Mouse (Mus musculus) gonadal fat pad, adult 2 months (tissue): ENCODE measurements around the gene Tenm2. TPM values are rescaled to one million over a fixed set of nuclear protein-coding genes. Genes with fewer than 3 reads are reported as not detected.

ENCODE experiments used
- DNase-seq: peaks from one replicate; pipeline ENCODE4 v3.0.0-alpha.2; 2012; ENCODE audit warnings: low read depth
- polyA plus RNA-seq: library from polyadenylated mRNA; depleted of rRNA; stranded (reverse); fragments of >200 nt; gene quantifications from 2 replicates; pipeline ENCODE4 v1.2.3, GENCODE M21; 2012

Tenm2 gene
- polyA plus RNA-seq, 1 experiment: 1.7 TPM

DNA sequence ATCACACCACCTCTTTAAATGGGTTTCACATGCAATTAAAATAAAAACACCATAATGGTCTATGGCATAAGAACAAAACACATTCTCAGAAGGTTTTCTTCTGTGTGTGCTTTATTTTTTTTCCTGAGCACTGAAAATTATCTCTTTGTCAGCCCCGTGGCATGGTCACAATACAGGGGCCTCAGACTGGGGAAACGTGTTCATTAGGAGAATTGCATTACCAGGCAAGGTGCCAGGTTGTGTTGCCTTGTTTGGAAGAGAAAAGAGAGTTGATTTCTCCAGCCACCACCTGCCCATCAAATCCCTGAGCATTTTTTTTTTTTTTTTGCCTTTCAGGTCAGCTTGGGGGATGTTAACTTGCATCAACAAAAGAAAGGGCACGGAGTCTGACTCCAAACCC lies 631.5 kb downstream of the Tenm2 start:
- DNase-seq: no peak

DNA sequence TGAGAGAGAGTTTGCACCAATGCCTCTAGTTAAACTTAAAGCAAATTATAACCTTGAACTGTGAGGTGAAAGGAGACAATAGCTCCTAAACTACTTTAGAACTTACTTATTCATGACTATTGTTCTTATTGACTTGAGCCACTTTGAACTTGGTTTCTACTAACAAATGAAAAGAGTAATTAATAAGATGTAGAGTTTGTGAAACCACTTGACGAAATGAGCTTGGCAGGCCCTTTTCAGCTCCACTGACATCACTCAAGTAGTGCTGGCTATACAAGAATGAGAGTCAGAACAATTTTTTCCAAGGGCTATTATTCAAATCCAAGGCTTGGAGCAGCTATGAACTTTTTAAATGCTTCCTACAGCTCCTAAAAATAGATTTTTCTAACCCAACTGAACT lies 643.3 kb downstream of the Tenm2 start:
- DNase-seq: no peak

- no peak for DNase-seq
Observed at GRCm38 (mm10) chr11:36566146-36566545, 669.6 kb downstream of the Tenm2 start.

DNA sequence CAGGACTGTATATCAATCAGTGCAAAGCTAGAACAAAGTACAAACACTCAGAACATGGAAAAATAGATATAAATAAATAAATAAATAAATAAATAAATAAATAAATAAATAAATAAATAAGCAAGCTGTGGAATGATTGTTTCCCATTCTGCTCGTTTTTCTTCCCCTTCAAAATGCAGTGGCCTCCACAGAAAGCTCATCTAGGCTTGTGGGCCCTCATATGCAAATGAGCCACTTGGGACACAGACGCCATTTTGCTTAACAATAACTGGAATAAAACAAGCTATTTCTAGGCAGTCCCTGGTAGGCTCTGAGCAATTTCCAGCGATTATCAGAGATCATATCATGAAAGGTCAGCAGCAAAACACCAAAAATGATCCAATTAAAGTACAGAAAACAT lies 672.9 kb downstream of the Tenm2 start:
- DNase-seq: no peak

GRCm38 (mm10) chr11:36560785-36561548 lies 674.8 kb downstream of the Tenm2 start:
- DNase-seq: no peak

- DNase-seq: no peak
Observed at GRCm38 (mm10) chr11:36557316-36557715, 678.4 kb downstream of the Tenm2 start.

DNA sequence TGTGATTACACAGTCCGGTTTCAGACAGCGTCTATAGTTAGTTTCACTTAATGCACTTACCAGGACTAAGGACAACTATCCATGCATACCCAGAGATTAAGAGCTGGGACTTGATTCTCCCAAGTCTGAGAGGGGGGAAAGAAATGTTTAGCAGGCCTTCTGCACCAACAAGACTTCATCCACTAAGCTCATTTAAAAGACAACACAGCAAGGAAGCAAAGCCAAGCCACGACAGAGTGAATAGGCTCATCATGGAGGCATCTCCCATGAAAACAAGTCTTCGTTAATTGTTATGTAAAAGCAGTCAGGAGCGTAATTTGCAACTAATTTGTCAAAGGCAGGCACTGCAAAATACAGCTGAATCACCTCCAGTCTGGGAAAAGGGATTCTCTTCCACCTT lies 682.5 kb downstream of the Tenm2 start:
- no peak for DNase-seq

DNA sequence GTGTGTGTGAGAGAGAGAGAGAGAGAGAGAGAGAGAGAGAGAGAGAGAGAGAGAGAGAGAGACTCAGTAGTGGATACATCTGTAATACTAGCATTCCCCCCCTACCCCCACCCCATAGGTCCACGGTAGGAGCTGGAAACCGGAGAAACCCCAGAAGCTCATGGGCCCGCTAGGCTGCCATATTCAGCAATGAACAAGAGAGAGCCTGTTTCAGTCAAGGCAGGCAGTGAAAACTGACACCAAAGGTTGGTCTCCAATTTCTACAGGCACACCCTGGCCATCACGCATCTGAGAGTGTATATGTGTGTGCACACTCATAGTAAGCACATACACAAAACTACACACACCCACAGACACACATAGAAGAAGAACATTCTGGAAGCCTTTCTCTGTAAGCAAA lies 685.1 kb downstream of the Tenm2 start:
- DNase-seq: no peak

GRCm38 (mm10) chr11:36549398-36550139 lies 686.2 kb downstream of the Tenm2 start:
- DNase-seq: no peak

GRCm38 (mm10) chr11:36548139-36548538 lies 687.6 kb downstream of the Tenm2 start:
- no peak for DNase-seq

DNA sequence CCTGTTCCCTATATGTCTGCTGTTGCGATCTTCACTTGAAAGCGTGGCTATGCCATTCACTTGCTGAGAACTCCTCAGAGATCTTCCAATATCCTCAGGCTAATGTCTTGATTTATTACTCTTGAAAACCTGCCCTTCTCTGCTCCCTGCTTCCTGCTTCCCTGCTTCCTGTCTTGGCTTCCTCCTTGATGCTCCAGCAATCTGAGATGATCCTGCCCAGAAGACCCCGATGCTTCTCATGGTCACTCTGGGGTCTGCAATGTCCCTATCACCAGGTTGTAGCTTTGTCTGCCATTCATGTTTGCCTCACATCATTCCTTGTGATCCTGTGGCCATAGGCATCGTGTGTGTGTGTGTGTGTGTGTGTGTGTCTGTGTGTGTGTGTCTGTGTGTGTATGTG lies 697.6 kb downstream of the Tenm2 start:
- no peak for DNase-seq

- DNase-seq: no peak
Observed at GRCm38 (mm10) chr11:36537573-36538133, 698.1 kb downstream of the Tenm2 start.

DNA sequence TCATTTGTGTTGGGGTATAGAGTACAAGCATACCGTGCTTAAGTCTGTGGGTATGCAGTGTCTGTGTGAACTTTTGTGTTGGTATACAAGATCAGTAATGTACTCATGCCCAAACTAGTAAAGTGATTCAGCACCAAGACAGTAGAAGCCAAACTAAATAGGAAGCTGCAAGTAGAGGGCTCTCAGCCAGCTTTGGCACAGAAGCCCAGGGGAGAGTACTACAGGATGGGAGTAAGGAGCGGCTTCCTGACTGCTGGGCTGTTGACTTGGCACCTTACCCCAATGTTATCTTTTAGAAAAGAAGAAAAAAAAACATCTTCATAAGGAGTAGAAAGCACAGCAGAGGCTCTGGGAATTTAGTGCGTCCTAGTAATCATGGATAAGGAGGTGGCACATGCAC lies 700.2 kb downstream of the Tenm2 start:
- no peak for DNase-seq

- DNase-seq: no peak
Observed at GRCm38 (mm10) chr11:36531614-36532013, 704.1 kb downstream of the Tenm2 start.

DNA sequence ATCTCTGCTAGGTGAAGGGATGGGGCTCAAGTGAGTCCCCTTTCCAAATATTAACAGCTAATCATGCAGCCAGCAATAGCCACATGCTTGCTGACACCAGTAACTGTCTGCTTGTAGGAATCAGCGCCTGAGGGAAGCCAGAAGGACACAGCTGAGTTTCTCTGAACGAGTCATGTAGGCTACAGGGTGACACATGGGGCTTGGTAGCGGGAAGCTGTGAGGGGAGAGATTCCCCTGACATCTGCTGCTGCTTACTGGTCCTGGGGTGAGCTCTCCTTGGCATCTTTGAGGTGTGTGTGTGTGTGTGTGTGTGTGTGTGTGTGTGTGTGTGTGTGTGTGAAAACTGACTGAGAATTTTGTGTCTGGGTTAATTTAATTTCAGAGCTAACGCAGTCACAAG lies 708.3 kb downstream of the Tenm2 start:
- no peak for DNase-seq

DNA sequence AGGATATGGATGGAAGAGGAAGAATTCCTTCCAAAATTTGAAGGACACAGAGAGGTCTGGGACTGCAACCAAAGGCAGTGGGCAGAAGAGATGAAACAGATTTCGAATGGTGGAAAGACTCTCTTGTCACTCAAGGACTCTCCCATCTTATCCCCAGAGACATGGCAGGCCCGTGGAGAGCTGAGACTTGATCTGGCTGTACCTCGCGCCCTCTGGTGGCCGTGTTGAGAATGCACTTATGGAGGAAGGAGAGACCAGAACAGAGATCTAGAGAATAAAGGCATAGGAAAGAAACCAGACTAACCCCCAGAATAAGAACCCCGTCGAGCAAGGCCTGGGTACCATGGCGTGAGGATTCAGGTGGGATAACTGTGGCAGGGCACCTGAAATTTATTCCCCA lies 709.4 kb downstream of the Tenm2 start:
- DNase-seq: no peak

GRCm38 (mm10) chr11:36512468-36512867 lies 723.3 kb downstream of the Tenm2 start:
- no peak for DNase-seq

DNA sequence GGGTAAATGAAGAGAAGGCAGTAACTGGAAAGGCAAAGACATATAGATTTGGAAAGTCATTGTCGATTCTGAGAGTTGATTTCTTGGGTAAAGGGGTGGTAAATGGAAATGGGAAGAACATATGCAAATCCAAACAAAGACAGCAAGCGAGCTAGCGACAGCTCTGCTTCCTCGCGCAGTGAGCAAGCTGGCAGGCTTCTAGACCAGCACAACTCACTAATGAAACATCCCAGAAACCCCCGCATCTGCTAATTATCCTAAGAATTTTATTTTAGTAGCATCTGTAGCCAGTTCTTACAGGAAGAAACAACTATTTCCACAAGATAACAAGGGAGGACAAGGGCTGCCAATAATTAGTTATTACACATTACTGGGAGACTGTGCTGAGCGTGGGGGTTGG lies 727.5 kb downstream of the Tenm2 start:
- no peak for DNase-seq

DNA sequence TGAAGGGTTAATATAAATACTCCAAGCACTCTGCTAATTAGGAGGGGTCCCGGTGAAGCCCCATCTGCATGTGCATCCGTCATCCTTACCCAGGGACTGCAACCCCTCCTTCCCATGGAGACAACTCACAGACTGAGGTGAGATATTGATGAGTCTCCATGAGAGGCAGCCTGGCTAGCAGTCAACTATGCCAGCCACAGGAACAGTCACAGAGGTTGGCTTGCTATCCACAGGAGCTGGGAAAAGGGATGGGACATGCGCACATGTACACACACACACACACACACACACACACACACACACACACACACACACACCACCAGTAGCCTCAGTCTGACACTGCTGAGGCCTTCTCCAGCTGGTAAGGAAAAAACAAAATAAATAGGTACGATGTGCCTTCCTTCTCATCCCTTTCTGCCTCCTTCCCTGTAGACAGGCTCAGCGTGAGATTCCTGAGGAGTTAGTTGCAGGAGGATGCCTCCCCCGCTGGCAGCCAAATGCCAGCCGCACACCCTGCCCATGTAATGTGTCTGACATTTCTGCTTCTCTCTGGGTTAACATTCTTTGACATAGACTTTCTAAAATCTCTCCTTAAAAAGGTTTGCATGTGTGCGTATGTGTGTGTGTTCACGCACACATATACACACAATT lies 740.7 kb downstream of the Tenm2 start:
- DNase-seq: no peak

DNA sequence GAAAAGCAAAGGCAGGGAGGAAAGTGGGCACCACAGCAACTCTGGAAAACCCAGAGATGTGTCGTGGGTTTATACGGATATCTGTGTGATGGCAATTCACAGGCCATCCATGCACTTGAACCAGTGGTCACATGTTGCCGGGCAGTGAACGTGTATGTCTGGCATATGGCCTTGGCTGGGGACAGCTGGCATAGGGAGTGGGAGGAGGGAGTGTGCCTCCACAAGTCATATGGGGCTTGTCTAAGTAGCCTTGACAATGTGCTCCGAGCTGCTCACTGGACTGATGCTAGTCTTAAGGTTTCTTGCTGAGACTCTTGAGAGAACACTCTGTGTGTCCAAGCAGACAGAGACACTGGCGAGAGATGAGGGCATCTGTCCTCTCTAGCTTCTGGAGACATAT lies 743.5 kb downstream of the Tenm2 start:
- no peak for DNase-seq

- no peak for DNase-seq
Observed at GRCm38 (mm10) chr11:36490085-36490484, 745.7 kb downstream of the Tenm2 start.

- no peak for DNase-seq
Observed at GRCm38 (mm10) chr11:36488666-36489065, 747.1 kb downstream of the Tenm2 start.

- no peak for DNase-seq
Observed at GRCm38 (mm10) chr11:36486092-36486491, 749.7 kb downstream of the Tenm2 start.
